Mouse (Mus musculus): ENCODE data around the gene Mrtfb. TPM values are rescaled to one million over a fixed set of nuclear protein-coding genes. Genes with fewer than 3 reads are reported as not detected.
A peak's percentile ranks its signal among the peaks of the same experiment; 100 is the strongest.

Mrtfb gene
- polyA plus RNA-seq, 1 experiment = 0.49 TPM

DNA sequence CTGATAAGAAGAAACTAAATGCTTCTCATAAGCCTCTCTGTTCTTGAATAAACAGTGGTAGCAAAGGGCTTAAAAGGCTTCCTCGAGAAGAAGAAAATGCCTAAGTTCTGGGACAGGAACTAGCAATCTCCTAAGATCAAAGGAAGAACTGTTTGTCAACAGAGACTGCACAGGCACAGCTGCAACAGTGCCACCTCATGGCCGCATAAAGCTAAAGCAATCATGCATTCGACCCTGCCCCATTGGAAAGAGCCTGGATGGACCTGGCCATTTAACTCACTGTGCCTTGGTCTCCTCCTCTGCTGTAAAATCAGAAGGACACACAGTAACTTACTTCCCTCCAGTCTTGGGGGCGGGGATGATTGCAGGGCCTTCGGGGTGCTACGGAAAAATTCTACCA lies 184.2 kb downstream of the Mrtfb start:
- no peaks in the 10 kb centered on the region for H3K9me3 ChIP-seq
- peaks cover 72% of the 10 kb centered on the region for H3K4me1 ChIP-seq
- H3K27me3 ChIP-seq (replicated peaks) = peaks cover 2% of the 10 kb centered on the region
- no peaks in the 10 kb centered on the region for H3K36me3 ChIP-seq (replicated peaks; ENCODE audit: low read length)
- TF ChIP-seq GATA1 (IDR thresholded peaks at IDR 0.05; ENCODE audit: borderline replicate concordance, low read length) (no peak), FLI1 (IDR thresholded peaks at IDR 0.05; ENCODE audit: low read length) (no peak)
- H3K4me3 ChIP-seq (replicated peaks) = no peak overlapping the region

DNA sequence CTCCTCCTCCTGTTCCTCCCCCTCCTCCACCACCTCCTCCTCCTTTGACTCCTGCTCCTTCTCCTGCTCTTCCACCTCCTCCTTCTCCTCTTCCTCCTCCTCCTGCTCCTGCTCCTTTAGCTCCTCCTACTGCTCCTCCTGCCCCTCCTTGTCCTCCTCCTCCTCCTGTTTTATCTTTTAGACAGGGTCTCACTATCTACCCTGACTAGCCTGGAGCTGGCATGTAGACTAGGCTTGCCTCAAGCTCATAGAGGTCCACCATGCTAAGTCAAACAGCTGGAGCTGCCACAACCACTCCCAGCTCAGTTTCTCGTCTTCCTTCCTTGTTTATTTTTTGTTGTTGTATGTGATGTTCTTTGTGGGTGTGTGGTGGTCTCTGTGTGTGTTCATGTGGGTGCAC lies 187.5 kb downstream of the Mrtfb start:
- Histone ChIP-seq H3K27me3 (replicated peaks) (peaks cover 16% of the 10 kb centered on the region), H3K36me3 (replicated peaks; ENCODE audit: low read length) (no peaks in the 10 kb centered on the region), H3K4me1 (peaks cover 68% of the 10 kb centered on the region), H3K9me3 (no peaks in the 10 kb centered on the region), H3K4me3 (replicated peaks) (peak overlapping the region; percentile 56)
- TF ChIP-seq FLI1 (IDR thresholded peaks at IDR 0.05; ENCODE audit: low read length) = no peak
- TF ChIP-seq GATA1 (IDR thresholded peaks at IDR 0.05; ENCODE audit: borderline replicate concordance, low read length) = no peak

GRCm38 (mm10) chr16:13445461-13445860 lies 189.2 kb downstream of the Mrtfb start:
- Histone ChIP-seq H3K4me1 (peaks cover 65% of the 10 kb centered on the region), H3K36me3 (replicated peaks; ENCODE audit: low read length) (no peaks in the 10 kb centered on the region), H3K27me3 (replicated peaks) (peaks cover 16% of the 10 kb centered on the region), H3K9me3 (no peaks in the 10 kb centered on the region), H3K4me3 (replicated peaks) (no peak overlapping the region)
- TF ChIP-seq FLI1 (IDR thresholded peaks at IDR 0.05; ENCODE audit: low read length) = no peak
- no peak for TF ChIP-seq GATA1 (IDR thresholded peaks at IDR 0.05; ENCODE audit: borderline replicate concordance, low read length)

DNA sequence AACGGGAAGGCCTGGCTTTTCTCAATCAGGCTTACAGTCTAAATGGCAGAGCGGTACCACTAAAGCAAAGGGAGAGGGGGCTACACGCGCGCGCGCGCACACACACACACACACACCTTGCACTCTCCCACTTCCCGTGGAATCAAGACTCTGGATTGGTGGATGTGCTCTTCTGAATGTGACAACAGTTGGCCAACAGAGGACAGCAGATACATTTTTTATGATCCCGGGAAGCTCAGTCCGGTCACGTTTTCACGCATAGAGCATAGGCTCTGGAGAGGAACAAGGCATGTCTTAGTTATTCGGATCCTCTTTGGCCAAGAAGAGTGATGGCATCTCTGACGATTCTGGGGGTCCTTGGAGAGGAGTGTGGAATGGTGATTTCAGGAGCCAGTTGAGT lies 190.2 kb downstream of the Mrtfb start:
- Histone ChIP-seq H3K4me3 (replicated peaks) (peak overlapping the region; percentile 93), H3K27me3 (replicated peaks) (peaks cover 16% of the 10 kb centered on the region)
- no peak for TF ChIP-seq FLI1 (IDR thresholded peaks at IDR 0.05; ENCODE audit: low read length)
- no peak for TF ChIP-seq GATA1 (IDR thresholded peaks at IDR 0.05; ENCODE audit: borderline replicate concordance, low read length)

GRCm38 (mm10) chr16:13446971-13447283 lies 190.6 kb downstream of the Mrtfb start:
- Histone ChIP-seq H3K4me1 (peaks cover 53% of the 10 kb centered on the region), H3K27me3 (replicated peaks) (peaks cover 16% of the 10 kb centered on the region)
- TF ChIP-seq GATA1 (IDR thresholded peaks at IDR 0.05; ENCODE audit: borderline replicate concordance, low read length) = no peak
- TF ChIP-seq FLI1 (IDR thresholded peaks at IDR 0.05; ENCODE audit: low read length) = no peak

More for the DNA sequence above, 190.2 kb downstream of the Mrtfb start:
- Histone ChIP-seq H3K36me3 (replicated peaks; ENCODE audit: low read length) (no peaks in the 10 kb centered on the region), H3K4me1 (peaks cover 55% of the 10 kb centered on the region), H3K9me3 (no peaks in the 10 kb centered on the region)

GRCm38 (mm10) chr16:13447284-13448050 lies 191.2 kb downstream of the Mrtfb start:
- H3K9me3 ChIP-seq = no peaks in the 10 kb centered on the region
- H3K36me3 ChIP-seq (replicated peaks; ENCODE audit: low read length) = peaks cover 9% of the 10 kb centered on the region
- H3K27me3 ChIP-seq (replicated peaks) = peaks cover 16% of the 10 kb centered on the region
- H3K4me1 ChIP-seq = peaks cover 48% of the 10 kb centered on the region
- TF ChIP-seq FLI1 (IDR thresholded peaks at IDR 0.05; ENCODE audit: low read length) = no peak
- no peak for TF ChIP-seq GATA1 (IDR thresholded peaks at IDR 0.05; ENCODE audit: borderline replicate concordance, low read length)
- H3K4me3 ChIP-seq (replicated peaks) = peak overlapping the region; percentile 93

More at GRCm38 (mm10) chr16:13446971-13447283, 190.6 kb downstream of the Mrtfb start:
- Histone ChIP-seq H3K9me3 (no peaks in the 10 kb centered on the region), H3K4me3 (replicated peaks) (peak overlapping the region; percentile 93), H3K36me3 (replicated peaks; ENCODE audit: low read length) (peaks cover 3% of the 10 kb centered on the region)

DNA sequence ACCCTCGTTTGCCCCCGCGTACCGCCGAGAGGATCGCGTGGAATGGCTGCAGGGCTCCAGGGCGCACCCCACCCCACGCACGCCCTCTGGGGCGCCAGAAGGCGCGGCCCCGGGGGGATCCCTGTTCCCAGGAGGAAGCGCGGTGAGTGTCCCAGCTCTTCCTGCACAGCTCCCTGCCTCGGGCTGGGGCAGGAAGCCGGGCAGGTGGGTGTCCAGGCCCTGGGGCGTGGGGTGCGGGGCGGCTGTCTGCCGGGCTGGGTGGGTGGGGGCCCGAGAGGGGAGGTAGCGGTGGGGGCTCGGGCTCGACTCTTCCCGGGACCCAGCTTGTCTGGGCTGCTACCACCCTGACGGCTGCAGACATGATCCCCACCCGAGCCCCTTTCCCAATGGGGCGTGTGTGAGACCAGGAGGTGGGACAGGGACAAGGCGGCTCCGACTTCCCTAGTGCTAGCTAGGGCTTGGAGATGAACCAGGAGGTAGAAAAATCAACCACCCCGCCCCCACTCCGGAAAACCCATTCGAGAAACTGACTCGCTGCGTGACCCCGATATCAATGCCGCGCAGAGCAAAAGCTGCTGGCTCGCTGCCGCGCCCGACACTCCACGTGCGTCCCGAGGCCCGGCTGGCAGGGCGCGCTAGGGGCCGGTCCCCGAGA lies 191.9 kb downstream of the Mrtfb start:
- peaks cover 16% of the 10 kb centered on the region for H3K36me3 ChIP-seq (replicated peaks; ENCODE audit: low read length)
- TF ChIP-seq GATA1 (IDR thresholded peaks at IDR 0.05; ENCODE audit: borderline replicate concordance, low read length) = no peak
- no peak for TF ChIP-seq FLI1 (IDR thresholded peaks at IDR 0.05; ENCODE audit: low read length)
- H3K9me3 ChIP-seq = no peaks in the 10 kb centered on the region; the same call in 1 of the 2 replicates
- H3K27me3 ChIP-seq (replicated peaks) = peaks cover 16% of the 10 kb centered on the region
- H3K4me3 ChIP-seq (replicated peaks) = peak overlapping the region; percentile 93
- H3K4me1 ChIP-seq = peaks cover 48% of the 10 kb centered on the region

DNA sequence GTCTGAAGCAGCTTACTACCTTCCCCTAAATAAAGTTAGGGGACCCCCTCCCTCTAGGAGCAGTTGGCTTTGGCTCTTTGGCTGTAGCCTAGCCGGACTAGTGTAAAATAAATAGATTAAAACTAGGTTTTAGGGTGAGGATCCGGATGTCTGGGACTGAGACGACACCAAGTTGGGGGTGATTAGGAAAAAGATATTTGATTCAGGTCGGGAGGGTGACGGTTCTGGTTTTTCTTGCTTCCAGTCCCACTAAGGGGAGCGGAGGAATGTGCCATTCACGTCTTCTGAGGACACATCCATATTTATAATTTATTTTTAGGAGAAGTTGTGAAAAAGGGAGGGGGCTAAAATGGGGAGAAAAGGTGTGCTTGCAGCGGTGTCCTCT lies 192.4 kb downstream of the Mrtfb start:
- H3K36me3 ChIP-seq (replicated peaks; ENCODE audit: low read length) = peaks cover 19% of the 10 kb centered on the region
- TF ChIP-seq FLI1 (IDR thresholded peaks at IDR 0.05; ENCODE audit: low read length) = no peak
- TF ChIP-seq GATA1 (IDR thresholded peaks at IDR 0.05; ENCODE audit: borderline replicate concordance, low read length) = no peak
- no peaks in the 10 kb centered on the region; the same call in 1 of the 2 replicates for H3K9me3 ChIP-seq
- peaks cover 47% of the 10 kb centered on the region for H3K4me1 ChIP-seq
- peaks cover 16% of the 10 kb centered on the region for H3K27me3 ChIP-seq (replicated peaks)
- peak overlapping the region; percentile 93 for H3K4me3 ChIP-seq (replicated peaks)

DNA sequence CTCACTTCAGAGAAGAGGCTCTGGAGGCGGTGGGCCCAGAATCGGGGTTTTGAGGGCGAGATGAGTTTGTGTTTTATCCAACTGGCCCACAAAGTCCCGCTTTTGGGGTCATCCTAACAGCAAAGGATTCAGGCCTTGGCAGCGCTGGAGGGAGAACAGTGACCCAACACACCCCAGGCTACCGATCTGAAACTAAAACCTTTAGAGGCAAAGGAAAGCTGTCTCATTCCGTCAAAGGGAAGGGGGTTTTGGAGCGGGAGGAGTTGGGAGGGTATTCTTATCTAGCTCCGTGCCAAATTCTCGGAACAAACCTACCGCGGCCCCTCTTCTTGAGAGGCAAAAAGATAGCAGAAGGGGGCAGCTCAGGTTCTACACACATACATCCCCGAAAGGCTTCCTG lies 193.2 kb downstream of the Mrtfb start:
- Histone ChIP-seq H3K9me3 (no peaks in the 10 kb centered on the region; the same call in 1 of the 2 replicates), H3K27me3 (replicated peaks) (peaks cover 14% of the 10 kb centered on the region), H3K36me3 (replicated peaks; ENCODE audit: low read length) (peaks cover 19% of the 10 kb centered on the region), H3K4me3 (replicated peaks) (peak overlapping the region; percentile 93), H3K4me1 (peaks cover 48% of the 10 kb centered on the region)
- TF ChIP-seq FLI1 (IDR thresholded peaks at IDR 0.05; ENCODE audit: low read length) (no peak), GATA1 (IDR thresholded peaks at IDR 0.05; ENCODE audit: borderline replicate concordance, low read length) (no peak)

DNA sequence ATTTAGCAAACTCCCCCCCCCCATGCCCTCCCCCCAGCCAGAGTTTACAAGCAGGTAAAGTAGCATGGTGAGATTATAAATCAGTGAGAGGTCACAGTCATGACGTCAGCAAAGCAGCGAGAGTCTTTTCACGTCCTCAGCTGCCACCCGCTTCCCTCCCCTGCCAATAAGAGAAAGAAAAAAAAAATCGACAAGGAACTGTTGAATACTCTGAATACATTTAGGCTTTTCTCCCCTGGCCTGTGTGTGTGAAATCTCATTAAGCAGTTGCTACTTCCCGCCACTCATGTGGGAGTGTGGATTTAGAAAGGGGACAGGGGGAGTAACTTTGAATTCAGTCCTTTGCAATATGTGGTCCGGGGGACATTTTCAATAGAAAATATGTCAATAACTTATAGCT lies 194.6 kb downstream of the Mrtfb start:
- H3K9me3 ChIP-seq = no peaks in the 10 kb centered on the region; the same call in 1 of the 2 replicates
- no peak overlapping the region for H3K4me3 ChIP-seq (replicated peaks)
- peaks cover 56% of the 10 kb centered on the region for H3K4me1 ChIP-seq
- peaks cover 11% of the 10 kb centered on the region for H3K27me3 ChIP-seq (replicated peaks)
- no peak for TF ChIP-seq GATA1 (IDR thresholded peaks at IDR 0.05; ENCODE audit: borderline replicate concordance, low read length)
- no peak for TF ChIP-seq FLI1 (IDR thresholded peaks at IDR 0.05; ENCODE audit: low read length)
- peaks cover 25% of the 10 kb centered on the region for H3K36me3 ChIP-seq (replicated peaks; ENCODE audit: low read length)

Data from megakaryocyte, embryonic 14.5 days (primary cell).